Mouse (Mus musculus) kidney, adult 2 months (tissue): ENCODE data around the gene Sox9. TPM values are rescaled to one million over a fixed set of nuclear protein-coding genes. Genes with fewer than 3 reads are reported as not detected.

Source experiments
- DNase-seq: peaks from one replicate; pipeline ENCODE4 v3.0.0; 2021
- H3K27ac ChIP-seq: fragments of 200-500 bp; 2 replicates; pipeline ENCODE4 v1.5.1; 2012; ENCODE audit warnings: low read depth, low read length, control low read depth, inconsistent platforms; ENCODE audit not compliant: insufficient read depth
- H3K27me3 ChIP-seq: fragments of 200-500 bp; replicated peaks from 2 replicates; pipeline ENCODE4 v1.6.1; 2012; ENCODE audit warnings: mild to moderate bottlenecking, moderate library complexity, low read length, inconsistent platforms; ENCODE audit not compliant: control insufficient read depth, insufficient read depth
- H3K36me3 ChIP-seq: fragments of 200-500 bp; 2 replicates; pipeline ENCODE4 v1.6.1; 2012; ENCODE audit warnings: mild to moderate bottlenecking, moderate library complexity, low read length, inconsistent platforms; ENCODE audit not compliant: control insufficient read depth, insufficient read depth
- H3K4me1 ChIP-seq: fragments of 200-500 bp; 2 replicates; pipeline ENCODE4 v1.6.1; 2011; ENCODE audit warnings: low read length; ENCODE audit not compliant: control insufficient read depth, insufficient read depth
- H3K4me3 ChIP-seq: fragments of 200-500 bp; 2 replicates; pipeline ENCODE4 v1.5.1; 2011; ENCODE audit warnings: mild to moderate bottlenecking, low read depth, low read length, control low read depth; ENCODE audit not compliant: insufficient read depth
- CTCF ChIP-seq: fragments of 200-500 bp; conservative IDR thresholded peaks from 2 replicates; pipeline ENCODE4 v1.5.1; 2011; ENCODE audit warnings: low read depth, mild to moderate bottlenecking, control low read depth, low read length, moderate library complexity, mixed read lengths; ENCODE audit not compliant: insufficient read depth, insufficient read length
- POLR2A ChIP-seq: fragments of 200-500 bp; IDR thresholded peaks from one replicate; pipeline ENCODE4 v1.6.1; 2011; ENCODE audit warnings: low read depth, low read length, control low read depth
- WGBS: fragments of 180-500 bp; shearing (Covaris S2); methylation state at CpG from one replicate; pipeline ENCODE4 v1.1.7; 2018; 5-methylcytosine and 5-hydroxymethylcytosine counted together
- polyA plus RNA-seq: library from polyadenylated mRNA; depleted of rRNA; stranded (reverse); fragments of >200 nt; gene quantifications from 2 replicates; pipeline ENCODE4 v1.2.3, GENCODE M21; 2012

The Sox9 gene
- polyA plus RNA-seq, 1 experiment = 0.72 TPM

- Histone ChIP-seq H3K4me3 (no peak overlapping the region), H3K27me3 (0 out of 2 replicates have a peak, but pooled peaks cover 2% of the 10 kb centered on the region), H3K4me1 (no peaks in the 10 kb centered on the region), H3K36me3 (no peaks in the 10 kb centered on the region), H3K27ac (no peak overlapping the region)
- 13% methylated on average over 11 of the region's 11 CpGs for WGBS
- TF ChIP-seq CTCF (no peak), POLR2A (no peak)
- no peak for DNase-seq
Measured at GRCm38 (mm10) chr11:112772791-112773355, 9.2 kb upstream of the Sox9 start.

- Histone ChIP-seq H3K27me3 (peaks cover 3% of the 10 kb centered on the region; the same call in 1 of the 2 replicates), H3K4me3 (no peak overlapping the region), H3K36me3 (no peaks in the 10 kb centered on the region), H3K27ac (no peak overlapping the region), H3K4me1 (no peaks in the 10 kb centered on the region)
- peak; percentile 31 for DNase-seq
- TF ChIP-seq POLR2A = no peak
- peak; percentile 37 for TF ChIP-seq CTCF
- 5% methylated on average over 10 of the region's 10 CpGs for WGBS
Measured at GRCm38 (mm10) chr11:112779762-112780161, 2.3 kb upstream of the Sox9 start.

GRCm38 (mm10) chr11:112780394-112780920 is 1.6 kb upstream of the Sox9 start:
- no peak overlapping the region for H3K27ac ChIP-seq
- 23% methylated on average over 19 of the region's 19 CpGs for WGBS
- H3K4me1 ChIP-seq = no peaks in the 10 kb centered on the region
- TF ChIP-seq CTCF (no peak), POLR2A (no peak)
- no peak overlapping the region for H3K4me3 ChIP-seq
- peaks cover 3% of the 10 kb centered on the region; the same call in 1 of the 2 replicates for H3K27me3 ChIP-seq
- H3K36me3 ChIP-seq = no peaks in the 10 kb centered on the region
- DNase-seq = no peak

GRCm38 (mm10) chr11:112781035-112781911 is 751 bp upstream of the Sox9 start:
- no peaks in the 10 kb centered on the region for H3K36me3 ChIP-seq
- H3K27ac ChIP-seq = no peak overlapping the region
- H3K4me1 ChIP-seq = no peaks in the 10 kb centered on the region
- H3K27me3 ChIP-seq = peaks cover 3% of the 10 kb centered on the region; the same call in 1 of the 2 replicates
- TF ChIP-seq POLR2A = no peak
- TF ChIP-seq CTCF = no peak
- 4% methylated on average over 49 of the region's 49 CpGs for WGBS
- DNase-seq = peak; percentile 28
- H3K4me3 ChIP-seq = peak overlapping the region; percentile 56

GRCm38 (mm10) chr11:112782357-112783121 is 515 bp downstream of the Sox9 start:
- TF ChIP-seq CTCF (no peak), POLR2A (no peak)
- Histone ChIP-seq H3K36me3 (no peaks in the 10 kb centered on the region), H3K4me3 (peak overlapping the region; percentile 56), H3K4me1 (no peaks in the 10 kb centered on the region), H3K27ac (no peak overlapping the region), H3K27me3 (peaks cover 3% of the 10 kb centered on the region; the same call in 1 of the 2 replicates)
- WGBS = under 1% methylated on average over 75 of the region's 75 CpGs
- peak; percentile 19 for DNase-seq

GRCm38 (mm10) chr11:112783401-112784346 is 1.6 kb downstream of the Sox9 start:
- no peak overlapping the region for H3K27ac ChIP-seq
- no peak for TF ChIP-seq CTCF
- no peak for TF ChIP-seq POLR2A
- no peak for DNase-seq
- H3K36me3 ChIP-seq = no peaks in the 10 kb centered on the region
- H3K27me3 ChIP-seq = peaks cover 2% of the 10 kb centered on the region
- H3K4me3 ChIP-seq = peak overlapping the region; percentile 40
- WGBS = 8% methylated on average over 42 of the region's 42 CpGs
- no peaks in the 10 kb centered on the region for H3K4me1 ChIP-seq
